Mouse (Mus musculus): ENCODE data around the gene Cbl. TPM values are rescaled to one million over a fixed set of nuclear protein-coding genes. Genes with fewer than 3 reads are reported as not detected.

Gene Cbl
- polyA plus RNA-seq, 1 experiment from 2014 or later, result 10.0 TPM

DNA sequence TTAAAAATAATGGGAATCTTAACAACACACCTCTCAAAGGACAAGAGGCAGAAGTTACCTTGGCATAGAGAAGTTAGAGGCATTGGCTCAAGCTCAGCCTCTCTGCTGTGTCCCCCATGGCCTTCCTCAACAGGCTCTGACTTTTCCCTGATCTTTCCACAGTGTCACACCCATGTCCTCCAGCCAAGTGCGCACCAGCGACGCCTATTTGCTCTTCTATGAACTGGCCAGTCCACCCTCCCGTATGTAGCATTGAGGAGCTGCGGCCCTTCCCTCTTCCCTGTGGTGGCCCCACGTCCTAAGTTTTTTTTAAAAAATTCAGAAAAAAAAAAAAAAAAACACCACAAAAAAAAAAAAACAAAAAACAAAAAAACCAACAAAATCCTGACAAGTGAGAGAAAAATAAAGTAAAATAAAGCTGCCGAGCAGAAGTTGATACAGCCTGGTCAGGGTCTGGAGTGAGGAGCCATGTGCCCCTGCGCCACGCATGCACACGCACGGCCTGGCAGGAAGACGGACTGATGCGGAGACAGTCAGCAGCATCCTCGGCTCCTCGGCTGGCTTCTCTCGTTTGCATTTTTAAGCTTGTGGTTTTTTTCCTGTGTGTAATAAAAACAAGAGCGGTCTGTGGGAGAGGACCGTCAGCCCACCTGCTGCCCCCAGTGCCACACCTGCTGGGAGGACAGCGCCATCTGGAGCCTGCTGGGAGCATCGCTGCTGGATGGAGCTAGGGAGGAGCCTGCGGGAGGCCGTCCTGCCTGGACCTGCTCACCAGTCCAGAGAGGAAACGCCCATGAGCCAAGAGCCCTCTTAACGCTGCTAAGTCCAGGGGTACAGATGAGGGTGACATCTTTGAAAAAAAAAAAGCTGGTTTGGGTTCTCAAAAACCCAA lies 140.0 kb downstream of the Cbl start:
- Histone ChIP-seq H3K4me3 (no peak overlapping the region), H3K4me2 (no peak overlapping the region), H3K9ac (no peak overlapping the region), H3K9me3 (replicated peaks) (no peaks in the 10 kb centered on the region), H3K4me1 (peaks cover 17% of the 10 kb centered on the region), H3K27me3 (replicated peaks) (peaks cover 12% of the 10 kb centered on the region), H3K36me3 (0 out of 2 replicates have a peak, but pooled peaks cover 5% of the 10 kb centered on the region), H3K27ac (no peak overlapping the region)
- ATAC-seq, result peak; percentile 47; the same call in 1 of the 2 replicates
- WGBS (ENCODE audit: insufficient replicate concordance), result 47% methylated on average over 24 of the region's 24 CpGs

Other genes with a start within 250 kb of the Cbl start
- 0.19 and 0.20 TPM in 2 replicates for gene Thy1, start 190.7 kb downstream of the Cbl start, polyA plus RNA-seq (2016; fragmentation: Nextera tagmentation; extraction: Ambion mirVana)
- 1.8 and 3.9 TPM in 2 replicates for gene Usp2, start 167.0 kb downstream of the Cbl start, polyA plus RNA-seq (2016; fragmentation: Nextera tagmentation; extraction: Ambion mirVana)
- gene Mfrp, start 132.3 kb downstream of the Cbl start, polyA plus RNA-seq (2016; fragmentation: Nextera tagmentation; extraction: Ambion mirVana), result 0.11 TPM in 1 of 2 replicates, not detected in the other
- gene C1qtnf5, start 126.8 kb downstream of the Cbl start, polyA plus RNA-seq (2016; fragmentation: Nextera tagmentation; extraction: Ambion mirVana), result 0.23 and 0.28 TPM in 2 replicates
- not detected in 2 replicates for gene Gm49380, start 120.5 kb downstream of the Cbl start, polyA plus RNA-seq (2016; fragmentation: Nextera tagmentation; extraction: Ambion mirVana)
- 57.6 and 58.7 TPM in 2 replicates for gene Rnf26, start 120.5 kb downstream of the Cbl start, polyA plus RNA-seq (2016; fragmentation: Nextera tagmentation; extraction: Ambion mirVana)
- 6.1 and 6.3 TPM in 2 replicates for gene Mcam, start 99.6 kb downstream of the Cbl start, polyA plus RNA-seq (2016; fragmentation: Nextera tagmentation; extraction: Ambion mirVana)
- not detected in 2 replicates for gene Ccdc153, start 6.6 kb upstream of the Cbl start, polyA plus RNA-seq (2016; fragmentation: Nextera tagmentation; extraction: Ambion mirVana)
- gene Pdzd3, start 17.4 kb upstream of the Cbl start, polyA plus RNA-seq (2016; fragmentation: Nextera tagmentation; extraction: Ambion mirVana), result 0.15 and 0.17 TPM in 2 replicates
- gene Nlrx1, start 34.5 kb upstream of the Cbl start, polyA plus RNA-seq (2016; fragmentation: Nextera tagmentation; extraction: Ambion mirVana), result 3.6 and 4.0 TPM in 2 replicates
- 20.1 and 21.7 TPM in 2 replicates for gene Abcg4, start 54.6 kb upstream of the Cbl start, polyA plus RNA-seq (2016; fragmentation: Nextera tagmentation; extraction: Ambion mirVana)
- gene Hinfp, start 71.6 kb upstream of the Cbl start, polyA plus RNA-seq (2016; fragmentation: Nextera tagmentation; extraction: Ambion mirVana), result 16.2 and 17.2 TPM in 2 replicates
- 12.3 and 13.0 TPM in 2 replicates for gene C2cd2l, start 86.2 kb upstream of the Cbl start, polyA plus RNA-seq (2016; fragmentation: Nextera tagmentation; extraction: Ambion mirVana)
- gene Dpagt1, start 92.0 kb upstream of the Cbl start, polyA plus RNA-seq (2016; fragmentation: Nextera tagmentation; extraction: Ambion mirVana), result 21.9 and 24.0 TPM in 2 replicates
- gene H2afx, start 100.6 kb upstream of the Cbl start, polyA plus RNA-seq (2016; fragmentation: Nextera tagmentation; extraction: Ambion mirVana), result 233 and 239 TPM in 2 replicates
- 1,354 and 1,355 TPM in 2 replicates for gene Hmbs, start 110.2 kb upstream of the Cbl start, polyA plus RNA-seq (2016; fragmentation: Nextera tagmentation; extraction: Ambion mirVana)
- gene Vps11, start 127.6 kb upstream of the Cbl start, polyA plus RNA-seq (2016; fragmentation: Nextera tagmentation; extraction: Ambion mirVana), result 17.0 and 19.0 TPM in 2 replicates
- gene Hyou1, start 145.4 kb upstream of the Cbl start, polyA plus RNA-seq (2016; fragmentation: Nextera tagmentation; extraction: Ambion mirVana), result 24.4 and 26.4 TPM in 2 replicates
- 19.7 and 21.1 TPM in 2 replicates for gene Slc37a4, start 162.8 kb upstream of the Cbl start, polyA plus RNA-seq (2016; fragmentation: Nextera tagmentation; extraction: Ambion mirVana)
- 1,783 and 1,792 TPM in 2 replicates for gene Rps25, start 173.1 kb upstream of the Cbl start, polyA plus RNA-seq (2016; fragmentation: Nextera tagmentation; extraction: Ambion mirVana)
- gene Trappc4, start 173.6 kb upstream of the Cbl start, polyA plus RNA-seq (2016; fragmentation: Nextera tagmentation; extraction: Ambion mirVana), result 77.7 and 79.9 TPM in 2 replicates
- 16.8 and 18.6 TPM in 2 replicates for gene Ccdc84, start 184.5 kb upstream of the Cbl start, polyA plus RNA-seq (2016; fragmentation: Nextera tagmentation; extraction: Ambion mirVana)
- not detected in 2 replicates for gene Foxr1, start 207.1 kb upstream of the Cbl start, polyA plus RNA-seq (2016; fragmentation: Nextera tagmentation; extraction: Ambion mirVana)
- not detected in 2 replicates for gene Upk2, start 220.9 kb upstream of the Cbl start, polyA plus RNA-seq (2016; fragmentation: Nextera tagmentation; extraction: Ambion mirVana)
- gene Bcl9l, start 248.8 kb upstream of the Cbl start, polyA plus RNA-seq (2016; fragmentation: Nextera tagmentation; extraction: Ambion mirVana), result 2.5 and 2.7 TPM in 2 replicates

Data from liver, embryonic 12.5 days (tissue).